Mouse (Mus musculus): ENCODE data around the gene Foxa2. TPM values are rescaled to one million over a fixed set of nuclear protein-coding genes. Genes with fewer than 3 reads are reported as not detected.

Gene Foxa2
- polyA plus RNA-seq, 1 experiment from 2014 or later, result 0.09 TPM

- Histone ChIP-seq H3K36me3 (ENCODE audit: control insufficient read depth, insufficient read depth, low read length) (no peaks in the 10 kb centered on the region), H3K4me1 (ENCODE audit: control insufficient read depth, insufficient read depth, low read length) (0 out of 2 replicates have a peak, but pooled peaks cover 3% of the 10 kb centered on the region), H3K27me3 (ENCODE audit: control insufficient read depth, insufficient read depth, low read length) (peaks cover 36% of the 10 kb centered on the region), H3K9me3 (ENCODE audit: control insufficient read depth, low read length) (no peaks in the 10 kb centered on the region), H3K27ac (replicated peaks; ENCODE audit: low read depth, low read length) (no peak overlapping the region), H3K4me3 (ENCODE audit: low read depth, low read length) (no peak overlapping the region), H3K9ac (ENCODE audit: low read length) (no peak overlapping the region), H3K4me2 (ENCODE audit: low read depth, severe bottlenecking) (no peak overlapping the region)
- no peak for DNase-seq (ENCODE audit: low spot score)
- ATAC-seq (ENCODE audit: insufficient number of reproducible peaks, low FRiP score, low TSS enrichment, low read depth), result no peak
- WGBS, result 29% methylated on average over 9 of the region's 9 CpGs
Observed at GRCm38 (mm10) chr2:148021016-148021415, 25.8 kb downstream of the Foxa2 start.

GRCm38 (mm10) chr2:148020125-148020524 is 26.6 kb downstream of the Foxa2 start:
- Histone ChIP-seq H3K4me3 (ENCODE audit: low read depth, low read length) (no peak overlapping the region), H3K4me1 (ENCODE audit: control insufficient read depth, insufficient read depth, low read length) (0 out of 2 replicates have a peak, but pooled peaks cover 3% of the 10 kb centered on the region), H3K9ac (ENCODE audit: low read length) (no peak overlapping the region), H3K9me3 (ENCODE audit: control insufficient read depth, low read length) (no peaks in the 10 kb centered on the region), H3K27ac (replicated peaks; ENCODE audit: low read depth, low read length) (no peak overlapping the region), H3K4me2 (ENCODE audit: low read depth, severe bottlenecking) (no peak overlapping the region), H3K36me3 (ENCODE audit: control insufficient read depth, insufficient read depth, low read length) (no peaks in the 10 kb centered on the region), H3K27me3 (ENCODE audit: control insufficient read depth, insufficient read depth, low read length) (peaks cover 28% of the 10 kb centered on the region)
- WGBS, result 18% methylated on average over 3 of the region's 3 CpGs
- no peak for DNase-seq (ENCODE audit: low spot score)
- ATAC-seq (ENCODE audit: insufficient number of reproducible peaks, low FRiP score, low TSS enrichment, low read depth), result no peak

DNA sequence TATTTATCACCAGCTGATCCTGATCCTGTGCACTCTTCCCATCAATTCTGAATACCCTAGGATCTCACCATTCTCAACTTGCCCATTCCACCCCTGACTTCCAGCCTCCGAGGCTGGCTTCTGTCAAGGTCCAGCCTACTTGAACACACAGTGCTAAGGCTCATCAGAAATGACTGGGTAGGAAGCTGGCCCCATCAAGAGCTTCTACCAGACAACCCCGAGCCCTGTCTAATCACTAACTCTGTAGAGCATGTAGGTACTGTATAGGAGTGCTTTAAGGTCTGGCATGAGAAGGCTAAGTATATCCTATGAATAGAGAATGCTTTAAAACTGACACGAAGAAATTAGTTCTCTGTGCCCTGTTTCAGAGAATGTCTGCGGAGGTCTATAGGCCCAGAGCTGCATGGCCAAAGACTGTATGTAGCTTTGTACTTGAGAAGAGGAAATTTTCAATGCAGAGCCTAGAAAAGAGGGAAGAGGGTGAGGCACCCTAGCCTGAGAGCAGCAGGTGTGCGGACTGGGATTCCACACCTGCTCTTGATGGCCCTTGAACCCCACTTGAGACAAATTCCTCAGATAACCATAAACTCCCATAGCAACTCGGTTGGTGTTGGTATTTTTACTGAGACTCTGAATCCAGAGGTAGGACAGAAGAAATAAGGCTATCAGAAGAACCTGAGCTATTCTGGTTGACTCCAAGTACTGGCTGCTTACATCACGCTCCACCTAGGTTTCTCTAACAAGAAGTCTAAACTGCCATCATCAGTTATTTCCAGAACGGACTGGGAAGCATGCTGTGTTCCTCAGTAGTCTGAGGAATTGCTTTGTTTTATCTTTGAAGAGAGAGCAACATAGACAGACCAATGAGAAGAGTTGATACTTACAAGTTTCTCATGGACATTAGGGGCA is 28.7 kb downstream of the Foxa2 start:
- ATAC-seq (ENCODE audit: insufficient number of reproducible peaks, low FRiP score, low TSS enrichment, low read depth) (no peak), DNase-seq (ENCODE audit: low spot score) (no peak)
- H3K27me3 ChIP-seq (ENCODE audit: control insufficient read depth, insufficient read depth, low read length), result peaks cover 13% of the 10 kb centered on the region

DNA sequence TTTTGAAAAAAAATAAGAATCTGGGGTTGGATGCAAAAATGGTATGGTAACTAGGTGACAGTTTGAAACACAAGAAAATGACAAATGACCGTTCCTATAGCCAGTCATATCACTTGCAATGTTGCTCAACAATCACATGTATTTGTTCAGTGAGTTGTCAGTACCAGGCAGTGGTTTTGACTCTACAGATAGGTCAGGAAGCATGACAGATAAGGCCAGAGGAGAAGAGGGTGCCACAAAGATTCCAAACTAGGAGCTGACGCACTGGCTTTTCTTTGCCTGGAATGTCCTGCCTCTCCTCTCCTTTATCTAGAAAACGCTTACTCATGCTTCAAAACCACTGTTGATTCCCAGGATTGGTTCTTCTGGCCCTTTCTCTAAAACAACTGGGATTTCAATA is 33.4 kb downstream of the Foxa2 start:
- Histone ChIP-seq H3K27ac (replicated peaks; ENCODE audit: low read depth, low read length) (no peak overlapping the region), H3K4me1 (ENCODE audit: control insufficient read depth, insufficient read depth, low read length) (no peaks in the 10 kb centered on the region), H3K9me3 (ENCODE audit: control insufficient read depth, low read length) (no peaks in the 10 kb centered on the region), H3K9ac (ENCODE audit: low read length) (no peak overlapping the region), H3K4me3 (ENCODE audit: low read depth, low read length) (no peak overlapping the region), H3K36me3 (ENCODE audit: control insufficient read depth, insufficient read depth, low read length) (no peaks in the 10 kb centered on the region), H3K4me2 (ENCODE audit: low read depth, severe bottlenecking) (no peak overlapping the region), H3K27me3 (ENCODE audit: control insufficient read depth, insufficient read depth, low read length) (no peaks in the 10 kb centered on the region)
- no peak for ATAC-seq (ENCODE audit: insufficient number of reproducible peaks, low FRiP score, low TSS enrichment, low read depth)
- 82% methylated on average over 3 of the region's 3 CpGs for WGBS
- DNase-seq (ENCODE audit: low spot score), result no peak

More for the DNA sequence above, 28.7 kb downstream of the Foxa2 start:
- H3K4me1 ChIP-seq (ENCODE audit: control insufficient read depth, insufficient read depth, low read length), result 0 out of 2 replicates have a peak, but pooled peaks cover 3% of the 10 kb centered on the region
- H3K4me3 ChIP-seq (ENCODE audit: low read depth, low read length), result no peak overlapping the region
- 86% methylated on average over 8 of the region's 8 CpGs for WGBS
- H3K36me3 ChIP-seq (ENCODE audit: control insufficient read depth, insufficient read depth, low read length), result no peaks in the 10 kb centered on the region
- no peaks in the 10 kb centered on the region for H3K9me3 ChIP-seq (ENCODE audit: control insufficient read depth, low read length)
- H3K9ac ChIP-seq (ENCODE audit: low read length), result no peak overlapping the region
- no peak overlapping the region for H3K4me2 ChIP-seq (ENCODE audit: low read depth, severe bottlenecking)
- no peak overlapping the region for H3K27ac ChIP-seq (replicated peaks; ENCODE audit: low read depth, low read length)

GRCm38 (mm10) chr2:148009049-148009448 is 37.7 kb downstream of the Foxa2 start:
- Histone ChIP-seq H3K36me3 (ENCODE audit: control insufficient read depth, insufficient read depth, low read length) (no peaks in the 10 kb centered on the region), H3K27ac (replicated peaks; ENCODE audit: low read depth, low read length) (no peak overlapping the region), H3K9me3 (ENCODE audit: control insufficient read depth, low read length) (no peaks in the 10 kb centered on the region), H3K9ac (ENCODE audit: low read length) (no peak overlapping the region), H3K4me1 (ENCODE audit: control insufficient read depth, insufficient read depth, low read length) (no peaks in the 10 kb centered on the region), H3K27me3 (ENCODE audit: control insufficient read depth, insufficient read depth, low read length) (no peaks in the 10 kb centered on the region), H3K4me2 (ENCODE audit: low read depth, severe bottlenecking) (no peak overlapping the region), H3K4me3 (ENCODE audit: low read depth, low read length) (no peak overlapping the region)
- no peak for DNase-seq (ENCODE audit: low spot score)
- ATAC-seq (ENCODE audit: insufficient number of reproducible peaks, low FRiP score, low TSS enrichment, low read depth), result no peak
- WGBS, result 96% methylated on average over 4 of the region's 4 CpGs

DNA sequence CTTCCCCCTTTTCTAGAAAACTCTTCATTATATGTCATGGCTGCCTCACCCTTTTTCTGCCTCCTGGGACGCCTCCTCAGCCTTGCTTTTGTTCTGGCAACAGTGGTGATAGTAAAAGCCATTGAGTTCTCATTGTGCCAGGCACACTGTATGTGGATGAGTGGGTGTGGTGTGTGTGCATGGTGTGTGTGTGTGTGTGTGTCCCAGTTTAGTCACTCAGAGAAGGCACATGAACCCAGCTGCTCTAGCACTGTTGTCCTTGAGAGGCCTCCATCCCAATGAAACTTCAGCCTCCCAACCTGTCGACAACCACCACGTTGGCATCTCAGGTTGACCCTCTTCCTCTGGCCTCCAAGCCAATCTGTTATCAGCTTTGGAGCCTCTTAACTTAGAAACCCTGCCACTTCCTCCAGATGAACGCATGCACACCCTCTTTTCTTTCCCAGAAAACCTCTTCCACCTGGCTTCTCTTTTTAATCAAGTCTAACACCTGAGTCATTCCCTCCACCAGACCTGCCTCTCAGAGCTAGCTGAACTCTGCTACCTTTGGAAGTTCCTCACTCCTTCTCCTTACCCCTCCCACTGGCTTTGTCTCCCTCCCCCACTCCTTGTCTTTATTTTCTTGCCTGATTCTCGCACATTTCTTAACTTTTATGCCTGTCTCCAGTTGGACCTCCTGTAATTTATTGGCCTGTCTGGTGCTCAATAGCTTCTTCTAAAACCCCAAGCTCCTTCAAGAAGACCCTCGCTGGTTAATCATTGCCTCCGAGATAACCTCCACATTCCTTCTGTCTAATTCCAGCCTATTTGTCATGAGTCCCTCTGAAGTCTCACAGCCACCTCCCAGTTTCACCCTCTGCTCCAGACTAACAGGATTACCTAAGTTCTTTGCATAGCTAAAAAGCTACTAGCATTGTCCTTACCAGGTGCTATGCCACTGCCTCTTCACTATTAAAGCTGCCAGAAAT is 41.9 kb downstream of the Foxa2 start:
- 51% methylated on average over 7 of the region's 7 CpGs for WGBS
- H3K9ac ChIP-seq (ENCODE audit: low read length), result no peak overlapping the region
- H3K36me3 ChIP-seq (ENCODE audit: control insufficient read depth, insufficient read depth, low read length), result no peaks in the 10 kb centered on the region
- no peaks in the 10 kb centered on the region for H3K9me3 ChIP-seq (ENCODE audit: control insufficient read depth, low read length)
- no peaks in the 10 kb centered on the region for H3K4me1 ChIP-seq (ENCODE audit: control insufficient read depth, insufficient read depth, low read length)
- H3K4me2 ChIP-seq (ENCODE audit: low read depth, severe bottlenecking), result no peak overlapping the region
- no peak overlapping the region for H3K27ac ChIP-seq (replicated peaks; ENCODE audit: low read depth, low read length)
- no peak overlapping the region for H3K4me3 ChIP-seq (ENCODE audit: low read depth, low read length)
- no peaks in the 10 kb centered on the region for H3K27me3 ChIP-seq (ENCODE audit: control insufficient read depth, insufficient read depth, low read length)
- no peak for DNase-seq (ENCODE audit: low spot score)
- no peak for ATAC-seq (ENCODE audit: insufficient number of reproducible peaks, low FRiP score, low TSS enrichment, low read depth)

- Histone ChIP-seq H3K27ac (replicated peaks; ENCODE audit: low read depth, low read length) (no peak overlapping the region), H3K4me1 (ENCODE audit: control insufficient read depth, insufficient read depth, low read length) (no peaks in the 10 kb centered on the region), H3K9ac (ENCODE audit: low read length) (no peak overlapping the region), H3K27me3 (ENCODE audit: control insufficient read depth, insufficient read depth, low read length) (no peaks in the 10 kb centered on the region), H3K4me3 (ENCODE audit: low read depth, low read length) (no peak overlapping the region), H3K36me3 (ENCODE audit: control insufficient read depth, insufficient read depth, low read length) (no peaks in the 10 kb centered on the region), H3K4me2 (ENCODE audit: low read depth, severe bottlenecking) (no peak overlapping the region), H3K9me3 (ENCODE audit: control insufficient read depth, low read length) (no peaks in the 10 kb centered on the region)
- ATAC-seq (ENCODE audit: insufficient number of reproducible peaks, low FRiP score, low TSS enrichment, low read depth), result no peak
- DNase-seq (ENCODE audit: low spot score), result no peak
- WGBS, result 89% methylated on average over 3 of the region's 3 CpGs
Observed at GRCm38 (mm10) chr2:148003511-148003910, 43.3 kb downstream of the Foxa2 start.

DNA sequence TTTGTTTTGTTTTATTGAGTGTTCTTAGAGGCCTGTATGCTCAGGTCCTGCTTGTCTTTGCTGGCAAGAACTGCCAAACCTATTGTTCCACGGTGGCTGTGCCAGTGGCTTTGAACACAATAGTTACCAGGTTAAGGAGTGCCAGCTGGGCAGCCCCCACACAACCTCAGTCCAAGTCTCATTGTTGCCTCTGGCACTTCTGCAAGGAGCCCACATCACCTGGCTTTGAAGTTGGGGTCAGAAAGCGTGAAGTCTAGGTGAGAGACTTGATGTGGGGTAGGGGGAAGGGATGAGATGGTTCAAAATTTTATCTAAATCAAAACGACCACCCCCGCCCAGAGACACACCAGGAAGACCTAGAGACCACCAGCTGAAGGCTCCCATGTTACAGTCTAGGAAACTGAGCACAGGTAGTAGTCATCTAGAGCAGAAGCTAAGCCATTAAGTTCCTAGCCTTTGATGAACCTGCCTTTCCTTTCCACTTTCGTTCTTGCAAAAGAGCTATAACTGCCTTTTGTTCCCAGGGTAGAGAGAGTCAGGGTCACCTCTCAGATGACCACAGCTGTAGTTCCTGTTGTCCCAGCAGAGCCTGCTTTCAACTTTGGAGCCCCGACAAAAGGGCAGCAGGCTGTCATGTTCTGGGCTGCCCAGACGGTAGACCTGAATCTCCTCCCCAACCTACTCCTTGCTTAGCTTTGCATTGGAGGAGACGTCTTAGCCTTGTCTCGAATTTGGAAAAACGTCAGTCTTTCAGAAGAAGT is 48.4 kb downstream of the Foxa2 start:
- H3K36me3 ChIP-seq (ENCODE audit: control insufficient read depth, insufficient read depth, low read length), result no peaks in the 10 kb centered on the region
- no peak for DNase-seq (ENCODE audit: low spot score)
- no peak for ATAC-seq (ENCODE audit: insufficient number of reproducible peaks, low FRiP score, low TSS enrichment, low read depth)
- no peak overlapping the region for H3K4me3 ChIP-seq (ENCODE audit: low read depth, low read length)
- H3K27ac ChIP-seq (replicated peaks; ENCODE audit: low read depth, low read length), result no peak overlapping the region
- no peak overlapping the region for H3K4me2 ChIP-seq (ENCODE audit: low read depth, severe bottlenecking)
- no peak overlapping the region for H3K9ac ChIP-seq (ENCODE audit: low read length)
- no peaks in the 10 kb centered on the region for H3K9me3 ChIP-seq (ENCODE audit: control insufficient read depth, low read length)
- H3K27me3 ChIP-seq (ENCODE audit: control insufficient read depth, insufficient read depth, low read length), result no peaks in the 10 kb centered on the region
- no peaks in the 10 kb centered on the region for H3K4me1 ChIP-seq (ENCODE audit: control insufficient read depth, insufficient read depth, low read length)
- 72% methylated on average over 10 of the region's 10 CpGs for WGBS

All from limb, embryonic 11.5 days (tissue).